Mouse (Mus musculus) heart, embryonic 11.5 days (tissue): ENCODE results near the gene Dram1. TPM values are rescaled to one million over a fixed set of nuclear protein-coding genes. Genes with fewer than 3 reads are reported as not detected.

Source experiments
- ATAC-seq: fragments of 200-750 bp; cut with Nextera tagmentation; replicated peaks from 2 replicates; pipeline ENCODE4 v1.8.0; 2017; ENCODE audit warnings: moderate library complexity; ENCODE audit not compliant: insufficient number of reproducible peaks, low FRiP score, low TSS enrichment
- H3K27ac ChIP-seq: fragments of 300-500 bp; sonication (generic); 2 replicates; pipeline ENCODE4 v1.5.1; 2014; ENCODE audit warnings: mild to moderate bottlenecking, low read depth, low read length
- H3K27me3 ChIP-seq: fragments of 300-500 bp; sonication (generic); 2 replicates; pipeline ENCODE4 v1.6.1; 2014; ENCODE audit warnings: mild to moderate bottlenecking, low read length, mixed read lengths; ENCODE audit not compliant: control insufficient read depth, insufficient read depth
- H3K36me3 ChIP-seq: fragments of 300-500 bp; sonication (generic); 2 replicates; pipeline ENCODE4 v1.6.1; 2014; ENCODE audit warnings: mild to moderate bottlenecking, low read length, moderate library complexity, mixed read lengths; ENCODE audit not compliant: control insufficient read depth, insufficient read depth
- H3K4me1 ChIP-seq: fragments of 300-500 bp; sonication (generic); 2 replicates; pipeline ENCODE4 v1.6.1; 2014; ENCODE audit warnings: low read length; ENCODE audit not compliant: control insufficient read depth, insufficient read depth
- H3K4me2 ChIP-seq: fragments of 300-500 bp; sonication (generic); 2 replicates; pipeline ENCODE4 v1.6.1; 2014; ENCODE audit warnings: mild to moderate bottlenecking, moderate library complexity
- H3K4me3 ChIP-seq: fragments of 300-500 bp; sonication (generic); 2 replicates; pipeline ENCODE4 v1.5.1; 2014; ENCODE audit warnings: low read depth, low read length
- H3K9ac ChIP-seq: fragments of 300-500 bp; sonication (generic); 2 replicates; pipeline ENCODE4 v1.6.1; 2014; ENCODE audit warnings: mild to moderate bottlenecking, low read depth, low read length, moderate library complexity
- H3K9me3 ChIP-seq: fragments of 300-500 bp; sonication (generic); replicated peaks from 2 replicates; pipeline ENCODE4 v1.6.1; 2016; ENCODE audit warnings: low read length; ENCODE audit not compliant: control insufficient read depth
- whole genome bisulfite sequencing: fragments of 180-500 bp; shearing (Covaris S2); extraction: QIAGEN DNeasy Blood & Tissue Kit; methylation state at CpG from one replicate; pipeline ENCODE4 v1.1.7; 2014; ENCODE audit not compliant: insufficient replicate concordance; 5-methylcytosine and 5-hydroxymethylcytosine counted together
- polyA plus RNA-seq: library from polyadenylated mRNA; unstranded; fragments of >200 nt; fragmentation: Nextera tagmentation; extraction: Ambion mirVana; gene quantifications from 2 replicates; pipeline ENCODE4 v1.2.1, GENCODE M21; 2014

Gene Dram1
- polyA plus RNA-seq, 1 experiment from 2014 or later: 0.39 TPM

GRCm38 (mm10) chr10:88409751-88410150 lies 30.9 kb upstream of the Dram1 start:
- no peak overlapping the region for H3K4me2 ChIP-seq
- 55% methylated on average over 2 of the region's 2 CpGs for WGBS
- H3K36me3 ChIP-seq: no peaks in the 10 kb centered on the region
- no peak overlapping the region for H3K9ac ChIP-seq
- H3K9me3 ChIP-seq: no peaks in the 10 kb centered on the region
- H3K27me3 ChIP-seq: no peaks in the 10 kb centered on the region
- no peak for ATAC-seq
- no peak overlapping the region for H3K4me3 ChIP-seq
- H3K27ac ChIP-seq: no peak overlapping the region
- H3K4me1 ChIP-seq: no peaks in the 10 kb centered on the region

- no peak overlapping the region for H3K4me2 ChIP-seq
- 79% methylated on average over 12 of the region's 12 CpGs for WGBS
- no peak overlapping the region for H3K9ac ChIP-seq
- H3K27ac ChIP-seq: no peak overlapping the region
- ATAC-seq: no peak
- no peaks in the 10 kb centered on the region for H3K9me3 ChIP-seq
- H3K4me3 ChIP-seq: no peak overlapping the region
- no peaks in the 10 kb centered on the region for H3K4me1 ChIP-seq
- no peaks in the 10 kb centered on the region for H3K36me3 ChIP-seq
- H3K27me3 ChIP-seq: no peaks in the 10 kb centered on the region
These were observed 29.2 kb upstream of the Dram1 start for GRCm38 (mm10) chr10:88407875-88408631.

DNA sequence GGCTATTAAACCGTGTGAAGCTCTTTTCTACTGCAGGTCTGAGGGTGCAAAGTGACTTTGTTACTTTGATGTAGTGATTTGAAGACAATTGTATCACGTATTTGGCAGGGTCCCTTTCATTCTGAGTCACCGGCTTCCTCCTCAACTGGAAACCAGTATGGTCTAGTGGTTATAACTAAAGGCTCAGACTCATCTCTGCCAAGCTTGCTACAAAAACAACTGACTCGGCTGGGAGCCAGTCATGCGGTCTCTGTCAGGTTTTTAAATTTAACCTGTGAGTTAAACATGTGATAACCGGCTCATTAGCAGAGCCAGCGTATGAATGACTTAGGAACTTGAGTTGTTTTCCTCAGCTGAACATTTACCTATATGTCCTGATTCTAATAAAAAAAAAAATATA lies 26.9 kb upstream of the Dram1 start:
- 86% methylated on average over 7 of the region's 7 CpGs for WGBS
- Histone ChIP-seq H3K4me1 (no peaks in the 10 kb centered on the region), H3K4me3 (no peak overlapping the region), H3K4me2 (no peak overlapping the region), H3K36me3 (no peaks in the 10 kb centered on the region), H3K9ac (no peak overlapping the region), H3K27me3 (no peaks in the 10 kb centered on the region), H3K9me3 (no peaks in the 10 kb centered on the region), H3K27ac (no peak overlapping the region)
- no peak for ATAC-seq

- WGBS: 69% methylated on average over 6 of the region's 6 CpGs
- H3K4me2 ChIP-seq: no peak overlapping the region
- H3K27me3 ChIP-seq: no peaks in the 10 kb centered on the region
- ATAC-seq: no peak
- H3K9me3 ChIP-seq: no peaks in the 10 kb centered on the region
- no peak overlapping the region for H3K4me3 ChIP-seq
- H3K27ac ChIP-seq: no peak overlapping the region
- no peaks in the 10 kb centered on the region for H3K4me1 ChIP-seq
- no peaks in the 10 kb centered on the region; the same call in 1 of the 2 replicates for H3K36me3 ChIP-seq
- H3K9ac ChIP-seq: no peak overlapping the region
These were observed 25.3 kb upstream of the Dram1 start for GRCm38 (mm10) chr10:88404220-88404619.

DNA sequence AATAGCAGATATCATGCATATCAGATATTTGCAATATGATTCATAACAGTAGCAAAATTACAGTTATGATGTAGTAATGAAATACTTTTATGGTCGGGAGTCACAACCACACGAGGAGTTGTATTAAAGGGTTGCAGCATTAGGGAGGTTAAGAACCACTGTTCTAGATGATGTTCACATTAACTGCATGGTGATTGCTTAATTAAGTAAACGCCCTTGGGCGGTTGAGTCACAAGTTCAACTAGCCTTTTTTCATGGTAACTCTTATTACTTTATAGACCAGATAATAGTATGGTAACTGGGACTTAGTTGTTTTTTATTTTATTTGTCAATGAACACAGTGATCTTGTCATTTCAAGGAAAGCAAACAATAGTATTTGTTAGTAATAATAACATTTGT lies 24.1 kb upstream of the Dram1 start:
- Histone ChIP-seq H3K4me3 (no peak overlapping the region), H3K9me3 (no peaks in the 10 kb centered on the region), H3K27ac (no peak overlapping the region), H3K4me1 (no peaks in the 10 kb centered on the region), H3K9ac (no peak overlapping the region), H3K36me3 (no peaks in the 10 kb centered on the region; the same call in 1 of the 2 replicates), H3K27me3 (no peaks in the 10 kb centered on the region), H3K4me2 (no peak overlapping the region)
- ATAC-seq: no peak
- 90% methylated on average over 4 of the region's 4 CpGs for WGBS

GRCm38 (mm10) chr10:88399271-88399670 lies 20.4 kb upstream of the Dram1 start:
- 84% methylated on average over 5 of the region's 5 CpGs for WGBS
- Histone ChIP-seq H3K4me1 (no peaks in the 10 kb centered on the region), H3K9me3 (no peaks in the 10 kb centered on the region), H3K9ac (no peak overlapping the region), H3K27ac (no peak overlapping the region), H3K36me3 (no peaks in the 10 kb centered on the region; the same call in 1 of the 2 replicates), H3K27me3 (no peaks in the 10 kb centered on the region), H3K4me3 (no peak overlapping the region), H3K4me2 (no peak overlapping the region)
- no peak for ATAC-seq

DNA sequence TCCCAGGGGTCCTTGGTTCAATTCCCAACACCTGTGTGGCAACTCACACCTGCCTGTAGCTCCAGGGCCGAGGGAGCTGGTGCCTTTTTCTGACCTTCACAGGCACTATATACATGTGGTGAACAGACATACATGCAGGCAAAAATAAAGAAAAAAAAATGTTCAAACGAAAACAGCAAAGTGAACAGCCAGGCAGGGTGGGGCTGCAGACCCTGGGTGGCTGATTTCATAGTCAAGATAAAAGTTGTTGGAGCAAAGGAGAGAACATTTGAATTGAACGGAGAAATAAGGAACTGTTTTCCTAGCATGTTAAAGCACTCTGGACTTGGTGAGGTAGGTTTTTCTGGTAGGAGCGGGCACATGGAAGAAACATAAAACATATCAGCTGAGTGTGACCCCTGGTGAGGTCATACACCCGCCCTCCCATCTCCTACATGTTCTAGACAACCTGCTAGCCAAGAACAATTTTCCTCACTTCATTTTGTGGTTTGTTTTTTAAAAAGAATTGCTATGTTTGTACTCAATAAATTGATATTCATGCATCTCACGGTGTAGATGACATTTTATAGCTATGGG lies 19.9 kb upstream of the Dram1 start:
- Histone ChIP-seq H3K36me3 (no peaks in the 10 kb centered on the region; the same call in 1 of the 2 replicates), H3K27ac (no peak overlapping the region), H3K9ac (no peak overlapping the region), H3K4me1 (no peaks in the 10 kb centered on the region), H3K4me3 (no peak overlapping the region), H3K27me3 (no peaks in the 10 kb centered on the region), H3K9me3 (no peaks in the 10 kb centered on the region), H3K4me2 (no peak overlapping the region)
- 75% methylated on average over 6 of the region's 6 CpGs for WGBS
- no peak for ATAC-seq

- ATAC-seq: no peak
- Histone ChIP-seq H3K4me2 (no peak overlapping the region), H3K27me3 (no peaks in the 10 kb centered on the region), H3K9me3 (no peaks in the 10 kb centered on the region), H3K36me3 (no peaks in the 10 kb centered on the region), H3K4me3 (no peak overlapping the region), H3K27ac (no peak overlapping the region), H3K4me1 (peaks cover 7% of the 10 kb centered on the region), H3K9ac (no peak overlapping the region)
- 77% methylated on average over 9 of the region's 9 CpGs for WGBS
These were observed 13.4 kb upstream of the Dram1 start for GRCm38 (mm10) chr10:88392181-88392847.
